Mouse (Mus musculus) thymus, adult 2 months (tissue): Measurements from ENCODE around the gene Sos2. TPM values are rescaled to one million over a fixed set of nuclear protein-coding genes. Genes with fewer than 3 reads are reported as not detected.
"Not testable (repeated sequence)": the region's sequence is repeated elsewhere in the genome, so short reads cannot be mapped to it uniquely, and the experiment has no call there.

Source experiments
- DNase-seq: peaks from one replicate; pipeline ENCODE4 v3.0.0; 2021
- H3K27ac ChIP-seq: fragments of 200-500 bp; 2 replicates; pipeline ENCODE4 v1.5.1; 2012; ENCODE audit warnings: low read length, control low read depth; ENCODE audit not compliant: control insufficient read depth, insufficient read depth
- H3K27me3 ChIP-seq: fragments of 200-500 bp; 2 replicates; pipeline ENCODE4 v1.6.1; 2012; ENCODE audit warnings: mild to moderate bottlenecking, low read length, moderate library complexity, mixed read lengths; ENCODE audit not compliant: control insufficient read depth, insufficient read depth
- H3K36me3 ChIP-seq: fragments of 200-500 bp; 2 replicates; pipeline ENCODE4 v1.6.1; 2012; ENCODE audit warnings: mild to moderate bottlenecking, low read length, moderate library complexity; ENCODE audit not compliant: control insufficient read depth, insufficient read depth
- H3K4me1 ChIP-seq: fragments of 200-500 bp; replicated peaks from 2 replicates; pipeline ENCODE4 v1.6.1; 2012; ENCODE audit warnings: low read length; ENCODE audit not compliant: control insufficient read depth, insufficient read depth
- H3K4me3 ChIP-seq: fragments of 200-500 bp; 2 replicates; pipeline ENCODE4 v1.5.1; 2012; ENCODE audit warnings: mild to moderate bottlenecking, low read length, control low read depth, moderate library complexity; ENCODE audit not compliant: control insufficient read depth, insufficient read depth
- CTCF ChIP-seq: fragments of 200-500 bp; IDR thresholded peaks from 2 replicates; pipeline ENCODE4 v1.5.1; 2012; ENCODE audit warnings: mild to moderate bottlenecking, control low read depth, low read length, moderate library complexity, borderline replicate concordance; ENCODE audit not compliant: control insufficient read depth, poor library complexity, insufficient read depth; ENCODE audit errors: extremely low read depth
- POLR2A ChIP-seq: fragments of 200-500 bp; IDR thresholded peaks from 2 replicates; pipeline ENCODE4 v1.6.1; 2012; ENCODE audit warnings: mild to moderate bottlenecking, low read length, control low read depth, moderate library complexity; ENCODE audit not compliant: control insufficient read depth, poor library complexity, insufficient read depth; ENCODE audit errors: extremely low read depth
- WGBS: fragments of 180-500 bp; shearing (Covaris S2); methylation state at CpG from one replicate; pipeline ENCODE4 v1.1.7; 2018; 5-methylcytosine and 5-hydroxymethylcytosine counted together
- polyA plus RNA-seq: library from polyadenylated mRNA; depleted of rRNA; stranded (reverse); fragments of >200 nt; gene quantifications from 2 replicates; pipeline ENCODE4 v1.2.3, GENCODE M21; 2012

Sos2 gene
- polyA plus RNA-seq, 1 experiment: 18.0 TPM

DNA sequence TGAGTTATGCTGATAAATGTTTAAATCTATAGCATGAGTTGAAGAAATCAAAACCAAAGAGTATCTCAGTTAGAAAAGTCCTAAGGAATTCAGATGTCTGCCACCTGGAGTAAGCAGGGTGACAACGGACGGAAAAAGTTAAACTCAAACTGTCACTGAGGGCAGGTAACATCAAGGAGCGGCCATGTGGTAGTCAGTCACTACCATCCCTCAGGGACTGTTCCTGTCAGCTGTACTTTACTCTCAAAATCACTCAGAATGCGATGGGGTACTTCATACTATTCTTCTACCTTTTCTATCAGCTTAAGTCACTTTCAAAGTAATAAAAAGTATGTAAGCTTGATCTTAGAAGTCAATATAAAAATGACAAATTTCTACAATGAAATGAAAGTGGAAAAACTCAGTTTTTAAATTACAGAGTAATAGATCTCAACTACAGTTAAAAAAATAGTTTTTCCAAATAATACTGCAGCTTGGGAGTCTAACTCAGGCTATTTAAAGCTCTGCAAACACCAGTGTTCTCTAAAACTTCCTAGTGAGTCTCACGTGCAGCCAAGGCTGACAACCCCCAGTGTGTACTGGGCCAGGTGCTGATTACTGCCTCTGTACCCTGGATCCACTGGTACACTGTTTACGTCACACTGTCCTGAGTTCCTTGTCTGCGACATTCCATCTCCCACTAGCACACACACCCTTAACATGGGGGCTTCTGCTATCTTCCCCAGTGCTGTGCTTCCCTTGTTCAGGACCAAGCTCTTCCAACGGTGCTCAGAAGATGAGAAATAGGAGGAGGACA is 35.6 kb downstream of the Sos2 start:
- Histone ChIP-seq H3K27me3 (no peaks in the 10 kb centered on the region), H3K4me1 (no peaks in the 10 kb centered on the region), H3K36me3 (no peaks in the 10 kb centered on the region), H3K27ac (no peak overlapping the region), H3K4me3 (no peak overlapping the region)
- TF ChIP-seq POLR2A (no peak), CTCF (no peak)
- 90% methylated on average over 8 of the region's 8 CpGs for WGBS
- DNase-seq: no peak

DNA sequence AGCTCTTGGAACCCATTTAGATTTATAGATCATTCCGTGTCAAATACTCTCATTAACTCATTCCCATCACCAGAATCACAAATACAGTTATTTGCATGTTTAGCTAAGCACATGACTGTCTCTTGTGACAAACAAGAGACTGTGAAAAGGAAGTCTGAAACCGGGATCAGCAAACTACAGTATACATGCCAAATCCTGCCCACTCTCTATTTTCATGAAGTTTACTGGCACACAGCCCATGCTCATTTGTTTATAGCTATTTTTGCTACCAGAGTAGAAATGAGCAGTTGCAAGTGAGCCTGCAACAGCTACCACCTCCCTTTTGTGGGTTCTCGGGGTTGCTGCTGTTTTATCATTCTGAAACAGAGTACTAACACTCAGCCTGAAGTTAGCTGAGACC is 36.8 kb downstream of the Sos2 start:
- Histone ChIP-seq H3K36me3 (no peaks in the 10 kb centered on the region), H3K4me3 (no peak overlapping the region), H3K4me1 (no peaks in the 10 kb centered on the region), H3K27ac (no peak overlapping the region), H3K27me3 (no peaks in the 10 kb centered on the region)
- 92% methylated on average over 3 of the region's 3 CpGs for WGBS
- TF ChIP-seq CTCF (no peak), POLR2A (no peak)
- no peak for DNase-seq

DNA sequence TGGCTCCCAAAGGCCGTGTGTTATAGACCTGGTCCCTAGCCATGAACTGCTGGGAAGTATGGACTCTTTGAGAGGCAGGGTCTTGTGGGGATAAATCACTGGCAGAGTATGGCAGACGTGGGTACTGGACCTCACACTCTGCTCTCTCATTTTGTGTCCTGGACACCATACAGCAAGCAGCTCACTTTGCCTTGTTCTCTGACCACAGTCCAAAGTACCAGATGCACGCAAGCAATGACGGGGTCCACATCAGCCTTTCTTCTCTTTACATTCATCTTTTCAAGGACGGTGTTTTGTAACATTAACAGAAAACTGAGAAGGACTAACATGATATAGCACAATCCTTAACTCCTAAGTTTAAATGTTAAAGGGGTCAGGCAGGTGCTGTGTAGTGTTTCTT is 38.8 kb downstream of the Sos2 start:
- H3K4me3 ChIP-seq: no peak overlapping the region
- H3K27ac ChIP-seq: no peak overlapping the region
- no peak for TF ChIP-seq CTCF
- H3K4me1 ChIP-seq: no peaks in the 10 kb centered on the region
- DNase-seq: no peak
- H3K27me3 ChIP-seq: no peaks in the 10 kb centered on the region
- peaks cover 6% of the 10 kb centered on the region; the same call in 1 of the 2 replicates for H3K36me3 ChIP-seq
- WGBS: over 99% methylated on average over 5 of the region's 5 CpGs

DNA sequence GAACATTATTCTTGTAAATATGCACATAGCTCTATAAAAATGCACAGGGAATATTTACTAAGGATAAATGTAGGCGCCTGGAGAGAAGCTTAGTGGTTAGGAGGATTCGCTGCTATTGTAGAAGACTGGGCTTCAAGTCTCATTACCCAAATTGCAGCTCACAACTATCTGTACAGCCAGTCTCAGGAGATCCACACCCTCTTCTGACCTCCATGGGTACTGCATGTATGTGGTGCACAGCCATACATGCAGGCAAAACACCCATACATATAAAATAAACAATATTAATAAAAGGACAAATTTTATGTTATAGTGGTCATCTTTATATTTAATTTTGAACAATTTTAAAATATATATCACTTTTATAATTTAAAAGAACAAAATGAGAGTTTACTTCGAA is 46.9 kb downstream of the Sos2 start:
- WGBS: 91% methylated on average over 3 of the region's 3 CpGs
- Histone ChIP-seq H3K4me3 (no peak overlapping the region), H3K27ac (no peak overlapping the region), H3K4me1 (no peaks in the 10 kb centered on the region), H3K27me3 (no peaks in the 10 kb centered on the region), H3K36me3 (peaks cover 6% of the 10 kb centered on the region; the same call in 1 of the 2 replicates)
- TF ChIP-seq CTCF (no peak), POLR2A (no peak)
- DNase-seq: peak; percentile 71

DNA sequence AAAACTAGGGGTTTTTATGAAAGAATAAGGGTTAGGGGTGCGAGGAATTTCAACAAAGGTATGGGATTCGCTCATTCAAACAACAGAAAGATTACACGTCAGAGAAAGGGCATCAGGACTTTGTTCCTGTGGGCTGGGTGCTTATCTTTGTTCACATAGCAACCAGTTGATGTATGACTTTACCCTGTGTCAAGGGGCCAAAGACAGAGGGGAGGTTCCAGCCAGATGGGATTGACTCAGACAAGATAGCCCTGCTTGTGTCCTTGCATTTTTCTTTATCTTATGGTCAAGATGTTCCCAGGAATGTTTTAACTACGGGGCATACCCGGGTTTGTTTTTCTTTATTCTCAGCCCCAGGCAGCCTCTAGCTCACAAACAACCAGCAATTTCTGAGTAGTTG is 63.1 kb downstream of the Sos2 start:
- not testable (repeated sequence) for DNase-seq, H3K36me3 ChIP-seq, H3K27ac ChIP-seq, H3K4me1 ChIP-seq, H3K4me3 ChIP-seq, H3K27me3 ChIP-seq
- WGBS: 94% methylated on average over 5 of the region's 5 CpGs

DNA sequence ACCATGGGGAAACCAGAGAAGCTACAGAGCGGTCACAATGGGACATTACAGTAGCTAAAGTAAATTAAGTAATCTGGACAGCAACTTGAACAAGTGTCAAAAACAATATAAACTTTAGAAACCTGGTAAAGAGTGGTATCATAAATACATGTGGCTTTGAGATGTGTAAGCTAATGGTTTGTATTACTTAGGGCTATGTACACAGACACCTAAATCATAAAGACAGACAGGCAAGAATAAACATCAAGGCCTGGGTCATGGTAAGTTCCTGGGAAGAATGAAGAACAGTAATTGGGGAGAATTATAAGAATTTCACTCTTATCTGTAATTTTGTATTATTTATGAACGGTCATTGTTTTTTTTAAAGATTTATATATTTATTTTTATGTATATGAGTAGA is 77.3 kb downstream of the Sos2 start:
- Histone ChIP-seq H3K4me1 (no peaks in the 10 kb centered on the region), H3K36me3 (0 out of 2 replicates have a peak, but pooled peaks cover 4% of the 10 kb centered on the region), H3K4me3 (no peak overlapping the region), H3K27ac (no peak overlapping the region), H3K27me3 (no peaks in the 10 kb centered on the region)
- no peak for DNase-seq
- TF ChIP-seq POLR2A (no peak), CTCF (no peak)
- over 99% methylated on average over 2 of the region's 2 CpGs for WGBS

DNA sequence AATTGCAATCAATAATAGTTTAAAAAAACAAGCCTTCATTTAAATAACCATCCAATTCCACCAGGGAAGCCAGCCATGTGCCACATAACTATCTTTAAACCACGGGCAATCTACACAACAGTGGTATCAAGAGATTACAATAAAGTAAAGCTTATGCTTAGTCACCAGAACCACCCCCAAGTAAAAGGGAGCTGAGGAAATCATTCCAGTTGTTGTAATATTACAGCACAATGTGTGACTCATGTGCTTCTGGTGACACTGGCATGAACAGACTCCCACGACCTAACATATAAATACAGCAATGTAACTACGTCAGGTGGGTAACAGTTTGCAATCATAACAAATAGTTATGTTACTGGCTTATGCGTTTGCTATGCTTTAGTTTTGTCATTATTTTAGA is 84.2 kb downstream of the Sos2 start:
- no peak for DNase-seq

More for the DNA sequence above, 84.2 kb downstream of the Sos2 start:
- 98% methylated on average over 4 of the region's 4 CpGs for WGBS
- Histone ChIP-seq H3K4me3 (no peak overlapping the region), H3K36me3 (no peaks in the 10 kb centered on the region), H3K4me1 (no peaks in the 10 kb centered on the region), H3K27me3 (no peaks in the 10 kb centered on the region), H3K27ac (no peak overlapping the region)
- TF ChIP-seq POLR2A: no peak
- no peak for TF ChIP-seq CTCF
